Mouse (Mus musculus) left cerebral cortex, postnatal 4 days (tissue): ENCODE measurements around the gene Cd163l1. TPM values are rescaled to one million over a fixed set of nuclear protein-coding genes. Genes with fewer than 3 reads are reported as not detected.

Experiments used
- DNase-seq: peaks from one replicate; pipeline ENCODE4 v3.0.0-alpha.2; 2022
- intact Hi-C: fragments of 180-260 bp; cut with DNase I; formaldehyde crosslinking; loops from one replicate; pipeline ENCODE4 v1.15.1; 2025
- total RNA-seq, 2 experiments: library from RNA; stranded (reverse); gene quantifications; 2 replicates each; pipeline ENCODE4 v1.2.3; 2021

The Cd163l1 gene
- total RNA-seq, result under 1 TPM; 0.32 to 0.58 TPM

DNA sequence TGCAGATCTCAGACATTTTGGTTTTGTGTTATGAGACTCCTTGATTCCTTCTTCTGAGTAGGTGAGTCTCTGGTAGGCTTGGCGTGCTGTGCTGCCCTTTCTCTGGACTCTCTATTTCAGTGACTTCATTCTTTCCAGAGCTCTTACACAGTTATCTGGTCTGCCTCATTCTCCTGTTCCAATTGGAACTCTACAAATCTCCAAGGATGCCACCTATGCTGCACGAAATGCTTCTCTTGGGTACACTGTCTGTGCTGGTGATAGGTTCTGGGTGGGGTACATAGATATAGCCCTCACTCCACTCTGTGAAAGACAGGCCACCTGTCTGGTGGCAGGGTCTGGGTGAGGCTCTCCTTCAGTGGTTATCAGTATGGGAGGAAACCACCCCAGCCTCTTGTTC, at the start of gene Cd163l1:
Cd163l1 (plus strand) TSS at position 301 of the 400 bp plus-strand sequence.
- intact Hi-C loops, result no loop called here
- DNase-seq, result no peak

DNA sequence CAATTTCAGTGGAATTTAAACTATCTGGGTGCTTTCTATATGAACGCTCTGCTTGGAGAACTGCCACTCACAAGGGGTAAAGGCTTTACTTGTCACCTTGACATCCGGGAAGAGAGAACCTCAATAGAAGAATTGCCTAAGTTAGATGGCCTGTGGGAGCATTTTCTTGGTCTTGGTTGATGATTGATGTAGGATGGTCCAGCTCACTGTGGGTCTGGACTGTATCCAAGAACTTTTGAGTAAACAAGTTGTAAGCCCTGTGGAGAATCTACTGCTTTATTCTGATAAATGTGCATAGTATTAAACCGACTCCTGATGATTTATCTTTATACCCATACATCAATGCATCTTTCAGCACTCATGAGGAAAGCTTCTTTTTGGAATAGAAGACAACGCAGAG, 48.7 kb upstream of the Cd163l1 start:
- no peak for DNase-seq
- intact Hi-C loops, result no loop called here

DNA sequence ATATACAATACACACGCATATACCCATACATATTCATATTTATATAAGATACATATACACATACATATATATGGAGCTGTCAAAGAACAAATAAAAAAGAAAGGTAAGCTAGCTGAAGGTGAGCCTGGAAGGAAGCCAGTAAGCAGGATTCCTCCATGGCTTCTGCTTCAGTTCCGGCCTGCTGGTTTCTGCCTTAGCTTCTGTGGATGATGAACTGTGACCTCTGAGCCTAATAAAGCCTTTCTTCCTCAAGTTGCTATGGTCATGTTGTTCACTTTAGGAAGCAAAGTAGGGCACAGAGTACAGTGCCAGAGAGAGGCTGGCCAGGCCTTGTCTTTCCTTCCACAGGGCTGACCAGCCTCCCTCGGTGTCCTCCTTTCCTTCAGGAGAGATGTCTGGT, 47.2 kb upstream of the Cd163l1 start:
- intact Hi-C loops, result no loop called here
- no peak for DNase-seq

- intact Hi-C loops, result no loop called here
Measured at GRCm38 (mm10) chr7:140172936-140173335, 45.1 kb upstream of the Cd163l1 start, which contains the start of gene Olfr523. Gene Olfr523 (plus strand): TSS chr7:140173217.

GRCm38 (mm10) chr7:140179176-140179575, 38.9 kb upstream of the Cd163l1 start:
- intact Hi-C loops, result no loop called here
- DNase-seq, result no peak

More at GRCm38 (mm10) chr7:140172936-140173335, 45.1 kb upstream of the Cd163l1 start, which contains the start of gene Olfr523:
- peak; percentile 71 for DNase-seq

DNA sequence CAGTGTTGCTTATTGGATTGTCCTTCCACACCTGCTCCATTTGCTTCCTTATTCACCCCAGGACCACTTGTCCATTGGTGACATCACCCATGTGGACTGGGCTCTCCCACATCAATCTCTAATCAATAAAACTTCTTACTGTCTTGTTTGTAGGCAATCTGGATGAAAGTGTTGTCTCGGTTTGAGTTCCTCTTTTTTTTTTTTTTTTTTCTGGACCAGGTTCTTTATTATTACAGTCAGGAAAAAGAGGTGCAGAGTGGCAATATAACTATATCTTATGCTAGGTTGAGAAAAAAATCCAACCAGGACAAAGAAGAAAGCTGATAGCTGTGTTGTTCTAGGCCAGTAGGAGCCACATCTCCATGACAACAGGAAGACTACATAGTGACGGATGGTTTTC, 37.4 kb upstream of the Cd163l1 start:
- intact Hi-C loops, result no loop called here
- no peak for DNase-seq

DNA sequence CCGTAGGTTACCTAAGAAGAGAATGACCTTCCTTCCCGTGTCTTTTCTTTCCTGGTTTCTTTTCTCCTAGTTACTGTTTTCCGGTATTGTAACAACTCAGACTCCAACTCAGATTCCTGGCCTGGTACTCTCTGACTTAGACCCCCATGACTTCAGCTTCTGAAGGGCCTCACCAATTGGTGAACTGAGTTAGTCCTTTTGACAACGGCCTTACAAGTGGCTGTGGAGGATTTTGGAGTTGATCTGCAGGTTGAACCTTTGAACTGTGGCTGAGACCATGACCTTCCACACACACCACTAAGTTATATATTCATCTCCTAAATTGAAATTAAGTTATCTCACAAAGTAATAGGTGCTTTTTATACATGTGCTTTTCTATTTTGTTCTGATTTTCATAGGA, 33.9 kb upstream of the Cd163l1 start:
- DNase-seq, result no peak
- intact Hi-C loops, result no loop called here

DNA sequence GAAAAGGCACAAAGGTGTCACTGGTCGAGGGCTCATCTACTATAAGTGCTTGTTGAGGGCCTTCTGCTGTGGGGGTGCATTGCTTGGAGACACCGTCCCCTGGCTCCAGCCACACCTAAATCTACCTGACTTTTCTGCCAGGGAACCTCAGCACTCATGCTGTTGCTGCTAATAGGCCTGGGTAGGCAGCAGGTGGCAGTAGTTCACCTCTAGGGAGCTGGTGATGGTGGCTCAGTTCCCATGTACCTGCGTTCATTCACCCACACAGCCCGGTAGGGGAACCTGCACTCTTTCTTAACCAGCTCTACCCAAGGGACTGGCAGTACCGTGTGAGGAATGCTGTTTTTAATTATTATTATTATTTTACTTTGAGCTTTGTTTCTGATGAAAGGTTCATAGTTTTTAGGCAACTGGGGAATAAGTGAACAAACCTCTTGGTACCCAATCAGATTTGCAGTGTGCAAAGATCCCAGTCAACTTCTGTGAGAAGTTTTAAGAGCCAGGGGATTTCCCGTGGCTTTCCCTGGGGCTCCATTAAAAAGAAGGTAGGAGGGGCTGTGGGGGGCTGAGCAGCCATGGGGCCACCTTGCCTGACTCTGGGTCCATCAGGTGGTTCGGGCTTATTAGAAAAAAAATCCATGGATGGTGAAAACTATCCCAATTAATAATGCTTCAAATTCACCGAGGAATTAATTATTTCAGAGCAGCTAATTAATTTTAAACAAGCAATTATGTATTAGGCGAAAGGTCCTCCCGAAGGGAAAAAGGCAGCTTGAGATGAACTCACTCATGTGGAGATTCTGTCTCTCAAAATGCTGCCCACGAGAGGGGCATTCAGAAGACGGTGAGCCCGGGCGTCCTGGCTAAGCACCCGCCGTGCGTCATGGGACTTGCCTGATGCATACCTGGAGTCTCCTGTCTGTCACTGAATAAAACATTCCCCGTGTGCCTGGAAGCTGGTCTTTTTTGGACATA, 31.1 kb upstream of the Cd163l1 start:
- no peak for DNase-seq
- intact Hi-C loops, result no loop called here

DNA sequence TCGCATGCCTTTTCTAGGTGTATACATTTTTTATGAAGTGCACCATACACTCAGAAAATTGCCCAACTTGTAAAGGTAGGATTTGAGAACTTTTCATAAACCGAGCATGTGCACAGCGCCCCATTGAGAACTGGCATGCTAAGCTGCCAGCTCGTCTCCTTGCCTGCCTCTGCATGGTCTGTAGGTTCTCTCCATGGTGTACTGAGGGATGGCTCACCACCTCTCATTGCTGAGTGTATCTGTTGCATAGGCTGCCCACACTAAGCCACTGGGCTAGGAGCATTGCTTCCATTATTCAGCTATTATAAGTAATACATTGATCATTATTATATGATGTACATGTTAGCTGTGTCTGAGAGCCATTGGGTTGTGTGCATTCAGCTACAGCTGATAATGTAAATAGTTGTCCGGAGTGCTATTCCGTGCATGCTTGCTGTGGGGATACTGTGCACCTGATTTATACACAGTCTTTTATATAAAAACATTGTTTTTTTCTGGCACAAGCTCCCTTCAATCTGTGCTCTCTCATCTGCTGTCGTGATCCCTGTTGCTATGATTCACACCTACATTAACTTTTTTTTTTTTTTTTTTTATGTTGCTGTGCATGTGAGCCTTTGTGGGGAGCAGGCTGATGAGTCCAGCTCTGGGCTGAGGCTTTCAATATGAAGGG, 30.2 kb upstream of the Cd163l1 start:
- intact Hi-C loops, result no loop called here

DNA sequence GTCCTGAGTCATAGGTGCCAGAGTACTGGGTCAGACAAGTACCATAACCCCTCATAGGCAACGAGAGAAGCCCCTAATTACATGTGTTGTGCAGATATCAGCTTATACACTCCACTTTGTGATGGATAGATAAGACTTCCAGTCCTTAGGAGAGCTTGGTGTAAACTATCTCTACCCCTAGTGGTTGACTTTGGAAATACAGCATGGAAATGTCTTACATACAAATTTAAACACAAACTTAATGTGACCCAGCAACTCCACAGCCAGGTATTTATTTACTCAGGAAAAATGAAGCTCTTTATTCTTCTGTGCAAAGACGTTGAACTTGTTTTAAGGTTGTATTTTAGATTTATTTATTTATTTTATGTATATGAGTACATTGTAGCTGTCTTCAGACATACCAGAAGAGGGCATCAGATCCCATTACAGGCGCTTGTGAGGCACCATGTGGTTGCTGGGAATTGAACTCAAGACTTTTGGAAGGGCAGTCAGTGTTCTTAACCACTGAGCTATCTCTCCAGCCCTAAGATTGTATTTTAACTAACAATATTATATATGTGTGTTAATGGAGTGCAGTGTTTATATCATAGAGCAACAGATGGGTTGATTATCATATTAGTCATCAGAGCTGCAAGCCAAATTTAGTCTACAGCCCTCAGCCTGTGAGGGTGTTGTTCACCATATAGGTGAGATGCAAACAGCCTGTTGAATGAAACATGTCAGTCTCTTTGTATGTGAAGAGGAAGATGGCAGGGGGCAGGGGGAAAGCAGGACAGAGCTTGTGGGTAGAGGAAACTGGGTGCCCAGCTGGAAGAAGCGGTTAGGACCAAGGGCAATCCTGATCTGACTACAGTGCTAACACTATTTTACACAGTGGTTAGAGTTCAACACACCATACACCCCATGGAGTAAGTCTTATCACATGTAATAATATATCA, 29.4 kb upstream of the Cd163l1 start:
- no peak for DNase-seq
- intact Hi-C loops, result no loop called here

More for the DNA sequence above, 30.2 kb upstream of the Cd163l1 start:
- no peak for DNase-seq

GRCm38 (mm10) chr7:140190435-140190834, 27.6 kb upstream of the Cd163l1 start:
- intact Hi-C loops, result no loop called here
- DNase-seq, result no peak

DNA sequence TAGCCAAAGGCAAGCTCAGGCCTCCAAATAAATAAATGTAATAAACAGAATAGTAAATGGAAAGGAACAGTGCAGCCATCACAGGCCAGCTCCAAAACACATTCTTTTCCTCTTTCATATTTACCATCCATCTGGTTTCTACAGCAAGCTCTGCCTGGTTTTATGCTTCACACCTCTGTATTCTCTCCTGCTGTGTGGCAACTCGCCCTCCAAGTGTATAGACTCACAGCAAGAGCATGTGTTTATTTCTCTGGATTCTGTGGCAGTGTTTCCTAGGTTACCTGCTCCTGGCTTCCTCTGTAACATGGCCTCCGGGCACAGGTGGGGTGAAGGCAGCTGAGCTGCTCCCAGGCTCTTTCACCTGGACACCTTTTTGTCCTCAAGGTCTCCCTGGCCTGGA, 25.6 kb upstream of the Cd163l1 start:
- intact Hi-C loops, result no loop called here
- no peak for DNase-seq

DNA sequence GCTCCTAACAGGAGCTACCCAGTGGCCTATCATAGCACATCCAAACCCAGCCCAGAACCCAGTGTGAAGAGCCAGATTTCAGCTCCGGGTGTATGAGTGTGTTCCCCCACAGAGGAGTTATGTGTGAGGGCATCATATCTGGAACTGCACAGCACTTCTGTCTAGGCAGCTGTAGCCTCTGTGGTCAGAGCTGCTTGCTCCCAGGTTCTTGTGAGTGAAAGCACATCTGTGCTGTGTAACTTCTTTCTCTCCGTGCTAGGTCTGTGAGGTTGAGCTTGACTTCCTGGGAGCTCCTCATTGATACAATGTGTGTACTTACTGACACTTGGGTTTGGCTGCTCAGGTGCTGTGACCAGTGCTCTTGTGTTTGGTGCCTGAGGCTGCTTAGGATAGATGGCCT, 25.2 kb upstream of the Cd163l1 start:
- no peak for DNase-seq
- intact Hi-C loops, result no loop called here

DNA sequence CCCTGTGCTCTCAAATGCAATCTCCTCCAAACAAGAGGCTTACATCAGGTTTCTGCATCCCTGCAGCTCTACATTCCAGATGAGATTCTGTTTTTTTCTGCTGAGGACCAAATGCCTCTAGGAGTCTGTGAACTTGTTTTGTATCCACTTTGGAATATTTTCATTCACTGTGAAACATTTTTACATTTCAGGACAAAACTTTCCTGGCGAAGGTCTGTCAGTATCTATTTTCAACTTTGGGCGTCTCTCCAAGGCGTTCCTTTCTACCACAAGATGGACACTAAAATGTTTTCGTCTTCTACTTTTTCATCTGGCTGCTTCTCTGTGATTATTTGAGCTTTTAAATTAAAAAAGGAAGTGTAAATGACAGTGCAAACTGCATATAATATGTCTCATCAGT, 24.0 kb upstream of the Cd163l1 start:
- DNase-seq, result no peak
- intact Hi-C loops, result no loop called here

DNA sequence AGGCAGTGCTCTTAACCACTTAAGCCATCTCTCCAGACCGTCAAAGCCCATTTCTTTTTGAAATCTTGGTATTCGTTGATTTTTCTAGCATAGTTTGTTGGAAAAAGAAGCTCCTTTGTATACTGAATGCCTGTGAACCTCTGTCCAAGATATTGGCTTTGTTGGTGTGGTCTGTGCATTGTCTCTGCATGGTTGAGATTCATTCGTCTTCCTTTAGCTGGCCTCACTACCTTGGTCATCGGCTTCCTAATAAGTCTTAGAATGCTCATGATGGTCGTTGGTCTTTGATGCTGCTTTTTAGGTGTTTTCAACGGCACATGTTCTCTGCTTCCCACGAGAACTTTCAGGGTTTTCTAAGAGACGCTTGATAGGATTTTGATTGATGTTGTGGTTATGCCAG, 22.1 kb upstream of the Cd163l1 start:
- intact Hi-C loops, result no loop called here
- no peak for DNase-seq

DNA sequence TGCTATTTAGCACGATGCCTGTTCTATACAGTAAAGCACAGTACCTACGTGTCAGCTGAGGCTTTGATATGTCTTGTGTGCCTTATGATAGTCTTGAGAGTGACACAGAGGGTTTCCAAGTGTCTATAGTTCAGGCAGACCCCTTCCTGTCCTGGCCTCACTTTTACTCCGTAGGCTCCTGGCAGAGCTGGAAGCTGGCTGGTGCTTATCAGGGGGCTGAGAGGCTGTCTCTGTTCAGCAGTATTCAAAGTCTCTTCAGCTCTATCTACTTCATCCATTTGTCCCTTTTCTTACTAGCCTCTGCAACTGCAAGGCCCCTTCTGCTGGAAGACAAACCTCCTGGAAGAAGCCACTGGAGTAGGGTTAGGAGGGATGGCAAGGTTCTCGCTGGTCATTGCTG, 17.0 kb upstream of the Cd163l1 start:
- no peak for DNase-seq
- intact Hi-C loops, result no loop called here

DNA sequence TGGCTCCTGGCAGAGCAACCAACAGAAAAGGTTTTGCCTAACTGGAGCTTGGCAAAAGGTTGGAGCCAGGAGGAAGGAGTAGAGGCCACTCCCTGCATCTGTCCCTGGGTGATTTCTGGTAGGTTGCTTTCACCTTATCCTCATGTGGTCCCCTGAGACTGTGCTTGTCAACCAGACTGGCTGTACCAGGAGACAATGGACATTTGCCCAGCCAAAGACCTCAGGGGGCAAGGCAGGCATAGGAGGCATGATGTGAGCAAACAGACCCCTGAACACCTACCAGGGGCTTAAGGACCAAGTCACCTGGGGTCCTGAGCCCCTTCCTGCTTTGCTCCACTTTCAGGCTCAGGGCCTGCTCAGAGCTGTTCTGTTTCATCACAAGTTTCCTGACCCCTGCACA, 12.2 kb upstream of the Cd163l1 start, which contains the start of gene Olfr524:
Olfr524 (minus strand) TSS at position 101 of the 400 bp plus-strand sequence.
- no peak for DNase-seq
- intact Hi-C loops, result no loop called here

DNA sequence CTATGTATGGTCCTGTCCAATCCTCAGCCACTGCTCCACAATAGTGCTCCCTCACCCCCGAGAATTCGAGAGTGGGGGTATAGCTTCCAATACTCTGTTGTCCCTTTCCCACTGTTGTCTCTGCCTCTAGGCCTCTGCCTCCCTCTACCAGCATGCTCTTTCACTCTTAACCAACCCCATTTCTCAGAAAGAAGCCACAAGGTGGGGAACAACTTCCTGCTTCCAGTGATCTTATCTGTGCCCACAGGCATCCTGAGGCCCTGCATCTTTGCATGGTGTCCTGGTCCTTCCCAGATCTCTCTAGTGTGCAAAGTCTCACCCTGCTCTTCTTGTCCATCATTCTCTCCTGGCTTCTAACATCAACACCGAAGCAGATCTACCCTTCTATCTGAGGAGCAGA, 11.2 kb upstream of the Cd163l1 start:
- DNase-seq, result no peak
- intact Hi-C loops, result no loop called here

DNA sequence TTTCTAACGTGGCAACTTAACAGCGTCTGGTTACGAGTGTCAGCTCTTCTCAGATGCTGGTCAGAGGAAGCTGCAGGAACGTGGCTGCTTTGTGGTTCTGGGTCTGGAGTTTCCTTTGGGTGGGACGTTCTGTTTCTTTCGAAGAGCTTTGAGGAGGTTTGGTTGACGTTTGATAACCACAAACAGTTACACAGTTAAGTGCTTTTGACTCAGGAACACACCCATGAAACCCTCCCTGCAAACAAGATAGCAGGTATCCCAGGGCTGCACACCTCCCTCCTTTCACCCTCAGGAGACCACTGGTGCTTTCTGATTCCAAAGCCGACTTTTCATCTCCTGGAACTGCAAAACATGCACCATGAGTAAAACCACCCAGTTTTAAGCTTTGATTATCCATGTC, 9.9 kb upstream of the Cd163l1 start:
- no peak for DNase-seq
- intact Hi-C loops, result no loop called here

GRCm38 (mm10) chr7:140208677-140209076, 9.4 kb upstream of the Cd163l1 start:
- intact Hi-C loops, result no loop called here
- no peak for DNase-seq

- intact Hi-C loops, result no loop called here
Measured at GRCm38 (mm10) chr7:140213841-140214240, 4.2 kb upstream of the Cd163l1 start.

More at GRCm38 (mm10) chr7:140213841-140214240, 4.2 kb upstream of the Cd163l1 start:
- DNase-seq, result no peak
